Mouse (Mus musculus) C2C12 (cell line): ENCODE data around the gene Syt17.

Experiments used
- CTCF ChIP-seq: IDR thresholded peaks from one replicate; pipeline ENCODE4 v1.5.1; 2011; ENCODE audit not compliant: control insufficient read depth, insufficient read depth, insufficient read length
- MAX ChIP-seq: IDR thresholded peaks from one replicate; pipeline ENCODE4 v1.6.1; 2011; ENCODE audit warnings: mild to moderate bottlenecking, control low read depth
- USF1 ChIP-seq: IDR thresholded peaks from one replicate; pipeline ENCODE4 v1.6.1; 2011; ENCODE audit warnings: low read depth, mild to moderate bottlenecking, control low read depth, moderate library complexity

- TF ChIP-seq USF1 (no peak), CTCF (no peak), MAX (no peak)
Measured at GRCm38 (mm10) chr7:118443371-118443770, 4.7 kb downstream of the Syt17 start.
